Mouse (Mus musculus): ENCODE results near the gene Amn.

GRCm38 (mm10) chr12:111321832-111322231, 50.9 kb downstream of the Amn start:
- TF ChIP-seq POLR2A (IDR thresholded peaks at IDR 0.05; ENCODE audit: extremely low read depth, insufficient read depth, low read length), result no peak
- TF ChIP-seq CTCF (IDR thresholded peaks at IDR 0.05; ENCODE audit: extremely low read depth, insufficient read depth, low read length), result no peak

All from cortical plate, adult 2 months (tissue).